Mouse (Mus musculus) kidney, embryonic 15.5 days (tissue): ENCODE data around the gene Iqsec1. TPM values are rescaled to one million over a fixed set of nuclear protein-coding genes. Genes with fewer than 3 reads are reported as not detected.

Experiments used
- ATAC-seq: fragments of 200-750 bp; cut with Nextera tagmentation; replicated peaks from 2 replicates; pipeline ENCODE4 v1.8.0; 2017; ENCODE audit warnings: moderate TSS enrichment; ENCODE audit not compliant: low FRiP score
- H3K27ac ChIP-seq: fragments of 300-500 bp; sonication (generic); 2 replicates; pipeline ENCODE4 v1.5.1; 2015; ENCODE audit warnings: mild to moderate bottlenecking, inconsistent platforms
- H3K27me3 ChIP-seq: fragments of 300-500 bp; sonication (generic); 2 replicates; pipeline ENCODE4 v1.6.1; 2015; ENCODE audit warnings: inconsistent platforms
- H3K36me3 ChIP-seq: fragments of 300-500 bp; sonication (generic); 2 replicates; pipeline ENCODE4 v1.6.1; 2015; ENCODE audit warnings: inconsistent platforms
- H3K4me1 ChIP-seq: fragments of 300-500 bp; sonication (generic); 2 replicates; pipeline ENCODE4 v1.6.1; 2015; ENCODE audit warnings: inconsistent platforms
- H3K4me2 ChIP-seq: fragments of 300-500 bp; sonication (generic); 2 replicates; pipeline ENCODE4 v1.6.1; 2015; ENCODE audit warnings: moderate library complexity, mild to moderate bottlenecking, inconsistent platforms
- H3K4me3 ChIP-seq: fragments of 300-500 bp; sonication (generic); replicated peaks from 2 replicates; pipeline ENCODE4 v1.5.1; 2015; ENCODE audit warnings: mild to moderate bottlenecking, inconsistent platforms
- H3K9ac ChIP-seq: fragments of 300-500 bp; sonication (generic); 2 replicates; pipeline ENCODE4 v1.6.1; 2015; ENCODE audit warnings: mild to moderate bottlenecking, inconsistent platforms
- H3K9me3 ChIP-seq: fragments of 300-500 bp; sonication (generic); replicated peaks from 2 replicates; pipeline ENCODE4 v1.6.1; 2016; ENCODE audit warnings: inconsistent platforms
- whole genome bisulfite sequencing: fragments of 180-500 bp; shearing (Covaris S2); methylation state at CpG from one replicate; pipeline ENCODE4 v1.1.7; 2015; ENCODE audit warnings: mixed read lengths; 5-methylcytosine and 5-hydroxymethylcytosine counted together
- polyA plus RNA-seq: library from polyadenylated mRNA; unstranded; fragments of >200 nt; fragmentation: Nextera tagmentation; extraction: Ambion mirVana; gene quantifications from 2 replicates; pipeline ENCODE4 v1.2.1, GENCODE M21; 2015

The Iqsec1 gene
- polyA plus RNA-seq, 1 experiment from 2014 or later: 10.8 TPM

GRCm38 (mm10) chr6:90624184-90624583, 364.3 kb downstream of the Iqsec1 start:
- WGBS: 74% methylated on average over 6 of the region's 6 CpGs
- no peak overlapping the region for H3K4me3 ChIP-seq

GRCm38 (mm10) chr6:90623456-90623836, 365.0 kb downstream of the Iqsec1 start:
- H3K27me3 ChIP-seq: no peaks in the 10 kb centered on the region
- H3K4me3 ChIP-seq: no peak overlapping the region
- H3K4me1 ChIP-seq: peaks cover 66% of the 10 kb centered on the region
- 83% methylated on average over 5 of the region's 5 CpGs for WGBS
- no peak overlapping the region for H3K9ac ChIP-seq
- peak overlapping the region; percentile 77; the same call in 1 of the 2 replicates for H3K27ac ChIP-seq
- no peak overlapping the region for H3K4me2 ChIP-seq
- H3K9me3 ChIP-seq: no peaks in the 10 kb centered on the region
- ATAC-seq: no peak
- no peaks in the 10 kb centered on the region for H3K36me3 ChIP-seq

More at GRCm38 (mm10) chr6:90624184-90624583, 364.3 kb downstream of the Iqsec1 start:
- no peaks in the 10 kb centered on the region for H3K27me3 ChIP-seq
- ATAC-seq: no peak
- H3K27ac ChIP-seq: no peak overlapping the region
- no peaks in the 10 kb centered on the region for H3K36me3 ChIP-seq
- H3K4me2 ChIP-seq: no peak overlapping the region
- no peaks in the 10 kb centered on the region for H3K9me3 ChIP-seq
- no peak overlapping the region for H3K9ac ChIP-seq
- peaks cover 59% of the 10 kb centered on the region for H3K4me1 ChIP-seq

GRCm38 (mm10) chr6:90622758-90623455, 365.6 kb downstream of the Iqsec1 start:
- peaks cover 71% of the 10 kb centered on the region for H3K4me1 ChIP-seq
- H3K27ac ChIP-seq: peak overlapping the region; percentile 77; the same call in 1 of the 2 replicates
- H3K9me3 ChIP-seq: no peaks in the 10 kb centered on the region
- no peaks in the 10 kb centered on the region for H3K27me3 ChIP-seq
- no peak overlapping the region for H3K4me2 ChIP-seq
- ATAC-seq: no peak; the same call in 1 of the 2 replicates
- WGBS: 51% methylated on average over 11 of the region's 11 CpGs
- H3K9ac ChIP-seq: no peak overlapping the region
- no peak overlapping the region for H3K4me3 ChIP-seq
- H3K36me3 ChIP-seq: no peaks in the 10 kb centered on the region

- Histone ChIP-seq H3K4me3 (no peak overlapping the region), H3K27me3 (no peaks in the 10 kb centered on the region), H3K36me3 (no peaks in the 10 kb centered on the region), H3K4me1 (peaks cover 71% of the 10 kb centered on the region), H3K27ac (peak overlapping the region; percentile 77), H3K9ac (no peak overlapping the region), H3K4me2 (no peak overlapping the region), H3K9me3 (no peaks in the 10 kb centered on the region)
- WGBS: 24% methylated on average over 6 of the region's 6 CpGs
- ATAC-seq: no peak
Measured at GRCm38 (mm10) chr6:90621584-90621890, 366.9 kb downstream of the Iqsec1 start.

- no peak overlapping the region for H3K4me2 ChIP-seq
- peak overlapping the region; percentile 77 for H3K27ac ChIP-seq
- peaks cover 71% of the 10 kb centered on the region for H3K4me1 ChIP-seq
- peak; percentile 77 for ATAC-seq
- no peaks in the 10 kb centered on the region for H3K9me3 ChIP-seq
- H3K4me3 ChIP-seq: no peak overlapping the region
- no peaks in the 10 kb centered on the region for H3K36me3 ChIP-seq
- H3K27me3 ChIP-seq: no peaks in the 10 kb centered on the region
- WGBS: 27% methylated on average over 9 of the region's 9 CpGs
- H3K9ac ChIP-seq: no peak overlapping the region
Measured at GRCm38 (mm10) chr6:90620791-90621583, 367.5 kb downstream of the Iqsec1 start.

GRCm38 (mm10) chr6:90619936-90620335, 368.5 kb downstream of the Iqsec1 start:
- Histone ChIP-seq H3K9me3 (no peaks in the 10 kb centered on the region), H3K9ac (no peak overlapping the region), H3K4me1 (peaks cover 65% of the 10 kb centered on the region), H3K27me3 (no peaks in the 10 kb centered on the region), H3K4me3 (no peak overlapping the region), H3K27ac (peak overlapping the region; percentile 42; the same call in 1 of the 2 replicates), H3K36me3 (no peaks in the 10 kb centered on the region), H3K4me2 (no peak overlapping the region)
- ATAC-seq: no peak
- 60% methylated on average over 5 of the region's 5 CpGs for WGBS

GRCm38 (mm10) chr6:90618821-90619636, 369.5 kb downstream of the Iqsec1 start:
- Histone ChIP-seq H3K9me3 (no peaks in the 10 kb centered on the region), H3K9ac (no peak overlapping the region), H3K36me3 (no peaks in the 10 kb centered on the region), H3K4me3 (no peak overlapping the region), H3K27me3 (no peaks in the 10 kb centered on the region), H3K4me2 (no peak overlapping the region), H3K4me1 (peaks cover 56% of the 10 kb centered on the region), H3K27ac (peak overlapping the region; percentile 2; the same call in 1 of the 2 replicates)
- WGBS: 52% methylated on average over 19 of the region's 19 CpGs
- peak; percentile 33 for ATAC-seq

GRCm38 (mm10) chr6:90618274-90618673, 370.2 kb downstream of the Iqsec1 start:
- H3K9me3 ChIP-seq: no peaks in the 10 kb centered on the region
- 0 out of 2 replicates have a peak overlapping the region, but pooled peaks have one; percentile 2 for H3K27ac ChIP-seq
- no peak overlapping the region for H3K4me3 ChIP-seq
- H3K9ac ChIP-seq: no peak overlapping the region
- H3K36me3 ChIP-seq: no peaks in the 10 kb centered on the region
- 69% methylated on average over 4 of the region's 4 CpGs for WGBS
- H3K27me3 ChIP-seq: no peaks in the 10 kb centered on the region
- peaks cover 52% of the 10 kb centered on the region for H3K4me1 ChIP-seq
- ATAC-seq: no peak
- no peak overlapping the region for H3K4me2 ChIP-seq

GRCm38 (mm10) chr6:90616481-90616880, 372.0 kb downstream of the Iqsec1 start:
- Histone ChIP-seq H3K4me3 (no peak overlapping the region), H3K4me2 (no peak overlapping the region), H3K36me3 (no peaks in the 10 kb centered on the region), H3K27me3 (no peaks in the 10 kb centered on the region), H3K9ac (no peak overlapping the region), H3K9me3 (no peaks in the 10 kb centered on the region), H3K27ac (no peak overlapping the region), H3K4me1 (peaks cover 34% of the 10 kb centered on the region)
- 85% methylated on average over 6 of the region's 6 CpGs for WGBS
- no peak for ATAC-seq

GRCm38 (mm10) chr6:90615991-90616390, 372.5 kb downstream of the Iqsec1 start:
- 79% methylated on average over 6 of the region's 6 CpGs for WGBS
- Histone ChIP-seq H3K4me1 (peaks cover 29% of the 10 kb centered on the region), H3K9me3 (no peaks in the 10 kb centered on the region)

GRCm38 (mm10) chr6:90615362-90615761, 373.1 kb downstream of the Iqsec1 start:
- 86% methylated on average over 7 of the region's 7 CpGs for WGBS
- Histone ChIP-seq H3K27ac (no peak overlapping the region), H3K4me2 (no peak overlapping the region), H3K9me3 (no peaks in the 10 kb centered on the region), H3K4me3 (no peak overlapping the region), H3K36me3 (no peaks in the 10 kb centered on the region), H3K27me3 (no peaks in the 10 kb centered on the region), H3K9ac (no peak overlapping the region), H3K4me1 (peaks cover 24% of the 10 kb centered on the region)
- no peak for ATAC-seq

More at GRCm38 (mm10) chr6:90615991-90616390, 372.5 kb downstream of the Iqsec1 start:
- no peak overlapping the region for H3K4me2 ChIP-seq
- H3K4me3 ChIP-seq: no peak overlapping the region
- H3K9ac ChIP-seq: no peak overlapping the region
- H3K36me3 ChIP-seq: no peaks in the 10 kb centered on the region
- H3K27me3 ChIP-seq: no peaks in the 10 kb centered on the region
- H3K27ac ChIP-seq: no peak overlapping the region
- no peak for ATAC-seq

- H3K27me3 ChIP-seq: no peaks in the 10 kb centered on the region
- no peak for ATAC-seq
- WGBS: 70% methylated on average over 8 of the region's 8 CpGs
Measured at GRCm38 (mm10) chr6:90613277-90613676, 375.2 kb downstream of the Iqsec1 start.

More at GRCm38 (mm10) chr6:90613277-90613676, 375.2 kb downstream of the Iqsec1 start:
- Histone ChIP-seq H3K4me2 (no peak overlapping the region), H3K27ac (no peak overlapping the region), H3K9ac (no peak overlapping the region), H3K36me3 (no peaks in the 10 kb centered on the region), H3K9me3 (no peaks in the 10 kb centered on the region), H3K4me3 (no peak overlapping the region), H3K4me1 (peaks cover 3% of the 10 kb centered on the region; the same call in 1 of the 2 replicates)
